Mouse (Mus musculus): ENCODE measurements around the gene Pik3c2a. TPM values are rescaled to one million over a fixed set of nuclear protein-coding genes. Genes with fewer than 3 reads are reported as not detected.

The Pik3c2a gene
- total RNA-seq, 1 experiment: 36.4 TPM

DNA sequence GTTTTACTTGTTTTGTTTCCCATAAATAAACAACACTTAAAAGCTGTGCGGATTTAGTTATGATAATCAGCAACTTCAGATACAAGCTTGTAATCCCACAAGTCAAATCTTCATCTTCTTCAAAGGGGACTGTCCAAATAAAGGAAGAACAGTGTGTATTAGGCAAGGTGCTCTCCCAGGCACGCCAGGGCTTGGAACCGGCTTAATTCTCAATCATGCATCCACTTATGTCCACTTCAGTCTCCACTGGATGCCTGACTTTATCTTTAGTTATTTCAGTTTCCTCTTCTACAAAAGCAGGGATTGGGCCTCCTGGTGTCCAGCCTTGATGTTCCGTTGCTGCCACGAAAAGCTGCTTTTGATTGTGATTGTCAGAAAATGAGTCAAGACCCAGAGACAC is 40.5 kb upstream of the Pik3c2a start:
- no peak overlapping the region for H3K27ac ChIP-seq (ENCODE audit: insufficient read depth, low read depth, low read length, poor library complexity, severe bottlenecking)
- H3K4me3 ChIP-seq (ENCODE audit: insufficient read depth in 1 of 2, low read depth in 1 of 2, low read length in 2 of 2, poor library complexity in 1 of 2, severe bottlenecking in 1 of 2): no peak overlapping the region
- no peak for TF ChIP-seq ZNF384 (IDR thresholded peaks at IDR 0.05; ENCODE audit: low read depth, low read length)

GRCm38 (mm10) chr7:116483106-116483505 is 39.9 kb upstream of the Pik3c2a start:
- no peaks in the 10 kb centered on the region for H3K4me1 ChIP-seq (ENCODE audit: control insufficient read depth in 2 of 2, insufficient read depth in 2 of 2, low read length in 2 of 2, poor library complexity in 1 of 2)
- no peaks in the 10 kb centered on the region for H3K9me3 ChIP-seq (ENCODE audit: control insufficient read depth, insufficient read depth, low read depth, low read length)
- no peak overlapping the region for H3K4me3 ChIP-seq (ENCODE audit: insufficient read depth in 1 of 2, low read depth in 1 of 2, low read length in 2 of 2, poor library complexity in 1 of 2, severe bottlenecking in 1 of 2)
- DNase-seq (ENCODE audit: low read depth, low spot score): no peak
- no peak overlapping the region for H3K27ac ChIP-seq (ENCODE audit: insufficient read depth, low read depth, low read length, poor library complexity, severe bottlenecking)
- TF ChIP-seq MAFK (IDR thresholded peaks at IDR 0.05; ENCODE audit: insufficient read depth, low read depth, low read length) (no peak), HCFC1 (IDR thresholded peaks at IDR 0.05; ENCODE audit: borderline replicate concordance, insufficient read depth, low read length) (no peak), ZC3H11A (IDR thresholded peaks at IDR 0.05; ENCODE audit: borderline replicate concordance, low read depth, low read length) (no peak), CHD2 (IDR thresholded peaks at IDR 0.05; ENCODE audit: low read depth, low read length) (no peak), ZNF384 (IDR thresholded peaks at IDR 0.05; ENCODE audit: low read depth, low read length) (no peak)
- no peaks in the 10 kb centered on the region for H3K36me3 ChIP-seq (ENCODE audit: control insufficient read depth, insufficient read depth, low read length, poor library complexity, severe bottlenecking)
- in situ Hi-C loops (cut with MboI; ENCODE audit: low sequenced_read_pairs in 2 of 2, unreplicated experiment in 2 of 2): no loop called here
- no peak overlapping the region for H3K9ac ChIP-seq (ENCODE audit: insufficient read depth, low read depth, low read length, poor library complexity, severe bottlenecking)

More for the DNA sequence above, 40.5 kb upstream of the Pik3c2a start:
- H3K9ac ChIP-seq (ENCODE audit: insufficient read depth, low read depth, low read length, poor library complexity, severe bottlenecking): no peak overlapping the region
- H3K36me3 ChIP-seq (ENCODE audit: control insufficient read depth, insufficient read depth, low read length, poor library complexity, severe bottlenecking): no peaks in the 10 kb centered on the region
- no peaks in the 10 kb centered on the region for H3K9me3 ChIP-seq (ENCODE audit: control insufficient read depth, insufficient read depth, low read depth, low read length)
- no peak for DNase-seq (ENCODE audit: low read depth, low spot score)
- in situ Hi-C loops (cut with MboI; ENCODE audit: low sequenced_read_pairs in 2 of 2, unreplicated experiment in 2 of 2): no loop called here
- H3K4me1 ChIP-seq (ENCODE audit: control insufficient read depth in 2 of 2, insufficient read depth in 2 of 2, low read length in 2 of 2, poor library complexity in 1 of 2): no peaks in the 10 kb centered on the region

DNA sequence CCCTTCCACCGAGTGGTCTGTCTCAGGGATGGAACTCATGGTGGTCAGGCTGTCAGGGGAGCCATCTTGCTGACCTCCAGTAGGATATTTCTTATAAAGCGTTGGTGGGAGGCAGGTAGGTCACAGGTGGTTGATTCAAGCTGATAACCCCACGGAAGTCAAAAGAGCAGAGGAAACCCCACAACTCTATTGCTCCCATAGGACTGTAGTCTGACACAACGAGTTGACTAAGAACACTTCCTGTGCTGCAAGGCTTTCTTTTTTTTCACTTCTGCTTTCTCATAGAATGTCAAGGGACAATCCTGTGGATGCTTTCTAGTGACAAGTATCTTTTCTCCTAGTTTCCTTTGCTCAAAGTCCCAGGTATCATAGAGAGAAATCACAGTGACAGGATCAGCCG is 33.0 kb upstream of the Pik3c2a start:
- Histone ChIP-seq H3K4me1 (ENCODE audit: control insufficient read depth in 2 of 2, insufficient read depth in 2 of 2, low read length in 2 of 2, poor library complexity in 1 of 2) (no peaks in the 10 kb centered on the region), H3K4me3 (ENCODE audit: insufficient read depth in 1 of 2, low read depth in 1 of 2, low read length in 2 of 2, poor library complexity in 1 of 2, severe bottlenecking in 1 of 2) (no peak overlapping the region), H3K9me3 (ENCODE audit: control insufficient read depth, insufficient read depth, low read depth, low read length) (no peaks in the 10 kb centered on the region), H3K36me3 (ENCODE audit: control insufficient read depth, insufficient read depth, low read length, poor library complexity, severe bottlenecking) (no peaks in the 10 kb centered on the region), H3K9ac (ENCODE audit: insufficient read depth, low read depth, low read length, poor library complexity, severe bottlenecking) (no peak overlapping the region), H3K27ac (ENCODE audit: insufficient read depth, low read depth, low read length, poor library complexity, severe bottlenecking) (no peak overlapping the region)
- in situ Hi-C loops (cut with MboI; ENCODE audit: low sequenced_read_pairs in 2 of 2, unreplicated experiment in 2 of 2): no loop called here
- TF ChIP-seq HCFC1 (IDR thresholded peaks at IDR 0.05; ENCODE audit: borderline replicate concordance, insufficient read depth, low read length): no peak
- DNase-seq (ENCODE audit: low read depth, low spot score): no peak

GRCm38 (mm10) chr7:116475836-116476235 is 32.6 kb upstream of the Pik3c2a start:
- DNase-seq (ENCODE audit: low read depth, low spot score): no peak
- no peak for TF ChIP-seq MAFK (IDR thresholded peaks at IDR 0.05; ENCODE audit: insufficient read depth, low read depth, low read length)
- no peak for TF ChIP-seq ZNF384 (IDR thresholded peaks at IDR 0.05; ENCODE audit: low read depth, low read length)
- TF ChIP-seq ZC3H11A (IDR thresholded peaks at IDR 0.05; ENCODE audit: borderline replicate concordance, low read depth, low read length): no peak
- TF ChIP-seq CHD2 (IDR thresholded peaks at IDR 0.05; ENCODE audit: low read depth, low read length): no peak
- TF ChIP-seq HCFC1 (IDR thresholded peaks at IDR 0.05; ENCODE audit: borderline replicate concordance, insufficient read depth, low read length): no peak
- in situ Hi-C loops (cut with MboI; ENCODE audit: low sequenced_read_pairs in 2 of 2, unreplicated experiment in 2 of 2): no loop called here
- Histone ChIP-seq H3K36me3 (ENCODE audit: control insufficient read depth, insufficient read depth, low read length, poor library complexity, severe bottlenecking) (no peaks in the 10 kb centered on the region), H3K9ac (ENCODE audit: insufficient read depth, low read depth, low read length, poor library complexity, severe bottlenecking) (no peak overlapping the region), H3K27ac (ENCODE audit: insufficient read depth, low read depth, low read length, poor library complexity, severe bottlenecking) (no peak overlapping the region), H3K4me1 (ENCODE audit: control insufficient read depth in 2 of 2, insufficient read depth in 2 of 2, low read length in 2 of 2, poor library complexity in 1 of 2) (no peaks in the 10 kb centered on the region), H3K9me3 (ENCODE audit: control insufficient read depth, insufficient read depth, low read depth, low read length) (no peaks in the 10 kb centered on the region), H3K4me3 (ENCODE audit: insufficient read depth in 1 of 2, low read depth in 1 of 2, low read length in 2 of 2, poor library complexity in 1 of 2, severe bottlenecking in 1 of 2) (no peak overlapping the region)

DNA sequence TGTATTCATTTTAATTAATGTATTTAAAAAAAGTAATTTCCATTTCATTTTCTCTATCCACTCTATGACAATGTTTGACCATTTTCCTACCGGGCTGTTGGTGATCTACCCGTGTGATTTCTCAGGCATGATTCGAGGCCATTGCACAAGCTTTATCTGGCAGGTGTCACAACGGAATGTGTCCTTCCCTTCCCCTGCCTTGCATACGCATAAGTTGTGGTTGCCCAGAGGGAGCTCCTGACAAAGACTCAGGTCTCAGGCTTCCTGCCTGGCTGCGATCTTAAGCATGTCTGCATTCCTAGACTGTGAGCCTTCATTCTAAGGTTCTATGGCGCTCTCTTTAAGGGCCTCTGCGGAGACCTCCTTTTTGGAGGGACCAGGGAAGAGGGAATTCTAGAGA is 18.9 kb upstream of the Pik3c2a start:
- TF ChIP-seq MAFK (IDR thresholded peaks at IDR 0.05; ENCODE audit: insufficient read depth, low read depth, low read length) (no peak), ZC3H11A (IDR thresholded peaks at IDR 0.05; ENCODE audit: borderline replicate concordance, low read depth, low read length) (no peak), HCFC1 (IDR thresholded peaks at IDR 0.05; ENCODE audit: borderline replicate concordance, insufficient read depth, low read length) (no peak), ZNF384 (IDR thresholded peaks at IDR 0.05; ENCODE audit: low read depth, low read length) (no peak), CHD2 (IDR thresholded peaks at IDR 0.05; ENCODE audit: low read depth, low read length) (no peak)
- in situ Hi-C loops (cut with MboI; ENCODE audit: low sequenced_read_pairs in 2 of 2, unreplicated experiment in 2 of 2): no loop called here
- no peak overlapping the region for H3K27ac ChIP-seq (ENCODE audit: insufficient read depth, low read depth, low read length, poor library complexity, severe bottlenecking)
- H3K4me3 ChIP-seq (ENCODE audit: insufficient read depth in 1 of 2, low read depth in 1 of 2, low read length in 2 of 2, poor library complexity in 1 of 2, severe bottlenecking in 1 of 2): no peak overlapping the region
- H3K36me3 ChIP-seq (ENCODE audit: control insufficient read depth, insufficient read depth, low read length, poor library complexity, severe bottlenecking): no peaks in the 10 kb centered on the region
- H3K9me3 ChIP-seq (ENCODE audit: control insufficient read depth, insufficient read depth, low read depth, low read length): no peaks in the 10 kb centered on the region
- no peaks in the 10 kb centered on the region for H3K4me1 ChIP-seq (ENCODE audit: control insufficient read depth in 2 of 2, insufficient read depth in 2 of 2, low read length in 2 of 2, poor library complexity in 1 of 2)
- DNase-seq (ENCODE audit: low read depth, low spot score): no peak
- no peak overlapping the region for H3K9ac ChIP-seq (ENCODE audit: insufficient read depth, low read depth, low read length, poor library complexity, severe bottlenecking)
